Mouse (Mus musculus) cerebellum, postnatal 4 days (tissue): Measurements from ENCODE around the gene Foxc2.

Experiments
- DNase-seq, 2 experiments: peaks; one replicate each; pipeline ENCODE4 v3.0.0; 2022; ENCODE audit warnings: low spot score in 2 of 2, mixed read lengths in 1 of 2

Gene Foxc2

GRCm38 (mm10) chr8:121115948-121116347 lies at the start of gene Foxc2:
Gene Foxc2 (plus strand): TSS chr8:121116171.
- peak in 1 of 2 experiments; percentile 55 for DNase-seq

GRCm38 (mm10) chr8:121071454-121071853 lies 44.5 kb upstream of the Foxc2 start:
- no peak for DNase-seq

GRCm38 (mm10) chr8:121072406-121073130 lies 43.4 kb upstream of the Foxc2 start:
- no peak for DNase-seq

- DNase-seq, result no peak
These were observed 42.5 kb upstream of the Foxc2 start for GRCm38 (mm10) chr8:121073174-121074107.

- no peak for DNase-seq
These were observed 41.7 kb upstream of the Foxc2 start for GRCm38 (mm10) chr8:121074108-121074847.

- no peak for DNase-seq
These were observed 41.2 kb upstream of the Foxc2 start for GRCm38 (mm10) chr8:121074848-121075145.

- no peak for DNase-seq
These were observed 40.0 kb upstream of the Foxc2 start for GRCm38 (mm10) chr8:121075936-121076335.

- DNase-seq, result no peak
These were observed 39.4 kb upstream of the Foxc2 start for GRCm38 (mm10) chr8:121076555-121076954.

- DNase-seq, result no peak
These were observed 37.2 kb upstream of the Foxc2 start for GRCm38 (mm10) chr8:121078721-121079120.

GRCm38 (mm10) chr8:121079201-121079600 lies 36.8 kb upstream of the Foxc2 start:
- DNase-seq, result no peak

GRCm38 (mm10) chr8:121079944-121080343 lies 36.0 kb upstream of the Foxc2 start:
- DNase-seq, result no peak

- no peak for DNase-seq
These were observed 35.4 kb upstream of the Foxc2 start for GRCm38 (mm10) chr8:121080361-121081090.

GRCm38 (mm10) chr8:121081398-121081797 lies 34.6 kb upstream of the Foxc2 start:
- DNase-seq, result no peak

- DNase-seq, result no peak
These were observed 33.5 kb upstream of the Foxc2 start for GRCm38 (mm10) chr8:121082218-121083092.

GRCm38 (mm10) chr8:121083093-121083935 lies 32.7 kb upstream of the Foxc2 start:
- DNase-seq, result no peak

- DNase-seq, result no peak
These were observed 32.1 kb upstream of the Foxc2 start for GRCm38 (mm10) chr8:121083936-121084209.

GRCm38 (mm10) chr8:121084210-121084951 lies 31.6 kb upstream of the Foxc2 start, which contains the start of gene Foxf1:
Gene Foxf1 (plus strand): TSS chr8:121084386.
- DNase-seq, result no peak

GRCm38 (mm10) chr8:121085011-121085410 lies 31.0 kb upstream of the Foxc2 start:
- no peak for DNase-seq

- no peak for DNase-seq
These were observed 30.4 kb upstream of the Foxc2 start for GRCm38 (mm10) chr8:121085561-121085960.
